Mouse (Mus musculus) bone marrow macrophage, adult 2 months (primary cell): ENCODE results near the gene Ahsa1.

Experiments used
- CTCF ChIP-seq: IDR thresholded peaks from 2 replicates; pipeline ENCODE4 v1.5.1; 2012; ENCODE audit warnings: low read depth, mild to moderate bottlenecking, low read length, moderate library complexity
- POLR2A ChIP-seq: IDR thresholded peaks from 2 replicates; pipeline ENCODE4 v1.6.1; 2012; ENCODE audit warnings: mild to moderate bottlenecking, low read depth, low read length, borderline replicate concordance

DNA sequence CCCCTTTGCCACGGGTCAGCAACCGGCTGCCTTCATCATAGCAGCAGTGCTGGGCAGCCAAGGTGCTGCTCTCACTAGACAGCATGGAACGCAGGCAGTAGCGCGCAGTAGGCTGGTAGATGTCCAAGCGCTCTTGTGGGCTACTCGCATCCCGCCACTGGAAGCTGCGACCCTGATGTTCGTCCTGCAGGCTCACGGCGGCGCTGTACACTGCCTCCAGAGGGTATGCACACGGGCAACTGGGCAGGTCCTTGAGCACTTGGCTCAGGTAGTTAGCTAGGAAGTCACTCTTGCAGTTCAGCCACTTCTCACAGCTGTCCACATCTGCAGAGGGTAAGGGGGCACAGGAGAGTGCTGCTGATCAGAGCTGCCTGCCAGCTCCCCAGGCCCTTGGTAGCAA, 13.6 kb downstream of the Ahsa1 start:
- no peak for TF ChIP-seq POLR2A
- no peak for TF ChIP-seq CTCF
